Mouse (Mus musculus) midbrain, postnatal 0 days (tissue): Measurements from ENCODE around the gene Pde10a. TPM values are rescaled to one million over a fixed set of nuclear protein-coding genes. Genes with fewer than 3 reads are reported as not detected.
A peak's percentile ranks its signal among the peaks of the same experiment; 100 is the strongest.

Experiments used
- ATAC-seq: fragments of 200-750 bp; cut with Nextera tagmentation; 2 replicates; pipeline ENCODE4 v1.8.0; 2017; ENCODE audit warnings: moderate number of reproducible peaks, mild to moderate bottlenecking, moderate TSS enrichment, moderate library complexity; ENCODE audit not compliant: low FRiP score
- DNase-seq: peaks from one replicate; pipeline ENCODE4 v3.0.0-alpha.2; 2015; ENCODE audit warnings: low spot score
- H3K27ac ChIP-seq: fragments of 300-500 bp; sonication (generic); 2 replicates; pipeline ENCODE4 v1.5.1; 2014; ENCODE audit warnings: low read depth, mild to moderate bottlenecking, low read length, mixed read lengths
- H3K27me3 ChIP-seq: fragments of 300-500 bp; sonication (generic); 2 replicates; pipeline ENCODE4 v1.6.1; 2014; ENCODE audit warnings: low read length, control low read depth, mixed read lengths; ENCODE audit not compliant: insufficient read depth
- H3K36me3 ChIP-seq: fragments of 300-500 bp; sonication (generic); 2 replicates; pipeline ENCODE4 v1.6.1; 2014; ENCODE audit warnings: low read length, control low read depth, mixed read lengths; ENCODE audit not compliant: insufficient read depth
- H3K4me1 ChIP-seq: fragments of 300-500 bp; sonication (generic); 2 replicates; pipeline ENCODE4 v1.6.1; 2014; ENCODE audit warnings: mild to moderate bottlenecking, control low read depth, antibody characterized with exemption, low read length, mixed read lengths; ENCODE audit not compliant: insufficient read depth
- H3K4me2 ChIP-seq: fragments of 300-500 bp; sonication (generic); 2 replicates; pipeline ENCODE4 v1.6.1; 2014; ENCODE audit warnings: low read depth, mild to moderate bottlenecking, low read length, mixed read lengths; ENCODE audit not compliant: poor library complexity, severe bottlenecking
- H3K4me3 ChIP-seq: fragments of 300-500 bp; sonication (generic); 2 replicates; pipeline ENCODE4 v1.5.1; 2014; ENCODE audit warnings: low read depth, mild to moderate bottlenecking, low read length, moderate library complexity
- H3K9ac ChIP-seq: fragments of 300-500 bp; sonication (generic); replicated peaks from 2 replicates; pipeline ENCODE4 v1.6.1; 2014; ENCODE audit warnings: mild to moderate bottlenecking, low read length, moderate library complexity, mixed read lengths; ENCODE audit not compliant: poor library complexity, severe bottlenecking
- H3K9me3 ChIP-seq: fragments of 300-500 bp; sonication (generic); 2 replicates; pipeline ENCODE4 v1.6.1; 2016; ENCODE audit warnings: low read length, control low read depth
- CTCF ChIP-seq: IDR thresholded peaks from 2 replicates; pipeline ENCODE4 v1.5.1; 2016; ENCODE audit warnings: antibody characterized with exemption, mild to moderate bottlenecking
- WGBS: fragments of 180-500 bp; shearing (Covaris S2); extraction: QIAGEN DNeasy Blood & Tissue Kit; methylation state at CpG from one replicate; pipeline ENCODE4 v1.1.7; 2014; 5-methylcytosine and 5-hydroxymethylcytosine counted together
- polyA plus RNA-seq: library from polyadenylated mRNA; unstranded; fragments of >200 nt; fragmentation: Nextera tagmentation; extraction: Ambion mirVana; gene quantifications from 2 replicates; pipeline ENCODE4 v1.2.1, GENCODE M21; 2015
- total RNA-seq: library from RNA; depleted of rRNA; stranded (reverse); fragments of >200 nt; gene quantifications from 2 replicates; pipeline ENCODE4 v1.2.3, GENCODE M21; 2014

Gene Pde10a
- total and polyA plus RNA-seq, 2 experiments from 2014 or later, result 8.6 to 40.3 TPM

GRCm38 (mm10) chr17:8508305-8509141, 16.6 kb upstream of the Pde10a start:
- ATAC-seq, result peak; percentile 91
- Histone ChIP-seq H3K27me3 (no peaks in the 10 kb centered on the region), H3K36me3 (no peaks in the 10 kb centered on the region), H3K4me2 (peak overlapping the region; percentile 43), H3K4me1 (peaks cover 7% of the 10 kb centered on the region; the same call in 1 of the 2 replicates), H3K9ac (peak overlapping the region; percentile 46), H3K27ac (peak overlapping the region; percentile 52), H3K4me3 (peak overlapping the region; percentile 31), H3K9me3 (no peaks in the 10 kb centered on the region)
- peak; percentile 95 for DNase-seq
- WGBS, result under 1% methylated on average over 16 of the region's 16 CpGs
- peak; percentile 61 for TF ChIP-seq CTCF

- H3K4me1 ChIP-seq, result no peaks in the 10 kb centered on the region
- H3K4me3 ChIP-seq, result no peak overlapping the region
- WGBS, result 82% methylated on average over 6 of the region's 6 CpGs
- H3K4me2 ChIP-seq, result no peak overlapping the region
- H3K9me3 ChIP-seq, result no peaks in the 10 kb centered on the region
- no peaks in the 10 kb centered on the region for H3K27me3 ChIP-seq
- ATAC-seq (no peak), DNase-seq (no peak)
- no peaks in the 10 kb centered on the region for H3K36me3 ChIP-seq
- no peak overlapping the region for H3K27ac ChIP-seq
- no peak overlapping the region for H3K9ac ChIP-seq
- TF ChIP-seq CTCF, result no peak
These were observed 9.2 kb upstream of the Pde10a start for GRCm38 (mm10) chr17:8516006-8516405.

GRCm38 (mm10) chr17:8523986-8524385, 1.2 kb upstream of the Pde10a start:
- ATAC-seq (peak; percentile 48), DNase-seq (no peak)
- Histone ChIP-seq H3K9me3 (no peaks in the 10 kb centered on the region), H3K27me3 (no peaks in the 10 kb centered on the region), H3K4me2 (peak overlapping the region; percentile 87), H3K4me3 (peak overlapping the region; percentile 42), H3K36me3 (no peaks in the 10 kb centered on the region), H3K4me1 (peaks cover 10% of the 10 kb centered on the region), H3K27ac (peak overlapping the region; percentile 80), H3K9ac (peak overlapping the region; percentile 73)
- 16% methylated on average over 3 of the region's 3 CpGs for WGBS
- TF ChIP-seq CTCF, result no peak

GRCm38 (mm10) chr17:8524387-8525165, 596 bp upstream of the Pde10a start:
- Histone ChIP-seq H3K9ac (peak overlapping the region; percentile 73), H3K36me3 (no peaks in the 10 kb centered on the region), H3K4me1 (peaks cover 10% of the 10 kb centered on the region), H3K4me3 (peak overlapping the region; percentile 42), H3K27ac (peak overlapping the region; percentile 80), H3K4me2 (peak overlapping the region; percentile 87), H3K27me3 (no peaks in the 10 kb centered on the region), H3K9me3 (no peaks in the 10 kb centered on the region)
- peak; percentile 71 for TF ChIP-seq CTCF
- 1% methylated on average over 38 of the region's 45 CpGs for WGBS
- peak; percentile 96 for DNase-seq
- peak; percentile 93 for ATAC-seq

- Histone ChIP-seq H3K4me3 (peak overlapping the region; percentile 42), H3K4me1 (peaks cover 10% of the 10 kb centered on the region), H3K36me3 (no peaks in the 10 kb centered on the region), H3K27me3 (no peaks in the 10 kb centered on the region), H3K9me3 (no peaks in the 10 kb centered on the region), H3K9ac (0 out of 2 replicates have a peak overlapping the region, but pooled peaks have one; percentile 13), H3K27ac (peak overlapping the region; percentile 0; the same call in 1 of the 2 replicates), H3K4me2 (peak overlapping the region; percentile 87)
- TF ChIP-seq CTCF, result peak; percentile 11; the same call in 1 of the 2 replicates
- 5% methylated on average over 21 of the region's 21 CpGs for WGBS
- no peak for ATAC-seq
- peak; percentile 38 for DNase-seq
These were observed 984 bp downstream of the Pde10a start for GRCm38 (mm10) chr17:8525971-8526740.
